Mouse (Mus musculus) neutrophil, adult 5-6 weeks (primary cell): ENCODE data around the gene Fam129b. TPM values are rescaled to one million over a fixed set of nuclear protein-coding genes. Genes with fewer than 3 reads are reported as not detected.
"Not testable (repeated sequence)": the region's sequence is repeated elsewhere in the genome, so short reads cannot be mapped to it uniquely, and the experiment has no call there.

Source experiments
- ATAC-seq: fragments of 151-379, 151-347 bp; 2 replicates; pipeline ENCODE4 v1.8.0; 2017; ENCODE audit warnings: mild to moderate bottlenecking, moderate TSS enrichment; ENCODE audit not compliant: insufficient number of reproducible peaks, poor library complexity, low FRiP score, severe bottlenecking; ENCODE audit errors: extremely low read depth
- total RNA-seq: library from RNA; stranded (forward); fragments of 200-1000 nt; gene quantifications from 2 replicates; pipeline ENCODE4 v1.2.3, GENCODE M21; 2017

Fam129b gene
- total RNA-seq, result 6.1 and 9.7 TPM in 2 replicates

DNA sequence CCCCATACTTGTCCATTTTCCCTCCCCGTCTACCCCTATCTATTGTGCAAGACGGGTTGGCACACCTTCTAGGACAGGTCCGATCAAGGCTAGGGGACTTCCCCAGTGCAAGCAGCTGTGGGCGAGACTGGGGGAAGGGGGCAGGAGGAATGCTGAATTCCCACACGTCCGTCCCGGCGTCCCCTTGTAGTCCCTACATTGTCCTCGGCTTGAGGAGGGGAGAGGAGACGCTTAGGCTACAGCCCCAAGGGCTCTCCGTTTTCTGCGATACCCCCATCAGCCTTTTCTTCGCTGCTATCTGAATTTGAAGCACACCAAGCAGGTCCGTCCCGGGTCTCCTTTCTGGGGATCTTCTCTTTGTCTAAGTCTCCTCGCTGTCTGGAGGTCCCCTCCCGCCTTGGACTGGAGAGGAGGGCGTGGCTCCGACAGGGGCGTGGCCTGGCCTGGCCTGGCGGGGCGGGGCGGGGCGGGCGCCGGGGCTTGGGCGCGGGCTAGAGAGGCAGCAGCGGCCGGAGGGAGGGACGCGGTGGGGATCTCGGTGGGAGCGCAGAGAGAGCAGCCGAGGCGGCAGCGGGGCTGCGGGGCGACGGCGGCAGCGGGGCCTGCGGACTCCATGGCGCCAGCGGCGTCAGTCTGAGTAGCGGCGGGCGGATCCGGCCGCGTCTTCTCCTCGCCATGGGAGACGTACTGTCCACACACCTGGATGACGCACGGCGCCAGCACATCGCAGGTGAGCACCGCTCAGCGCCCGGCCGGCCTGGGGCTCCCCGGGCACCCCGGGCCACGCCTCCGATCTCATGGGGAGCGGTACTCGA is at the start of gene Fam129b:
Gene Fam129b (plus strand): TSS at position 440 of the 815 bp plus-strand sequence.
- peak; percentile 42 for ATAC-seq

DNA sequence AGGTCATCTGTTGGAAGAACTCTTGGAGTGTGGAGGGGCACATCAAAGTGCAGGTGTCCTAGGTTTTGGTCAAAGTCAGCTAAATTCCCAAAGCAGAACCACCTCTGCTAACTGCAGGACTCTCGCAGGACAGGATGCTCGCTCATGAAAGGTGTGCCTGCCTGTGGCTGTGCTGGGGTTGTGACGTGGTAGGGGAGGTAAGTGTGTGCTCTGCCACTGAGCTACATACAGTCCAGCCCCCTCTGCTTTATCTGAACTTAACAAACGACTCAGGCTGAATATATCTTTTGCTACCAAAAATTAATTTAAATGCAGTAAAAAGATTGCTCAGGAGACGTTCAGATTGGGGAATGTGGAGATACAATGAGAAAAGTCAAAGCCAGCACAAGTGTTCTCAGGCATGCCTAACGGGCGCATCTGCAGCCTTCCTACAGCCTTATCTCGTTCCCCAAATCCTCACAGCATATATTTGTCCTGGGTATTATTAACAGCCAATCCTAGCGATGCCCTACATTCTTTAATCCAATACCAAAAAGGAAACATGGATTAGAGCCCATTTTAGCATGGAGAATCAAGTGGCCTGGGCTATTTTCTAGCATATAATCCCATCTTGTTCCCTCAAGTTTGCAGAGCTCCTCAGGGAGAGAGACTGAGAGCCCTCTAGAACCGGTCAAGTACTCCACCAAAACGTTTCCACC is 46.8 kb upstream of the Fam129b start:
- ATAC-seq, result no peak

DNA sequence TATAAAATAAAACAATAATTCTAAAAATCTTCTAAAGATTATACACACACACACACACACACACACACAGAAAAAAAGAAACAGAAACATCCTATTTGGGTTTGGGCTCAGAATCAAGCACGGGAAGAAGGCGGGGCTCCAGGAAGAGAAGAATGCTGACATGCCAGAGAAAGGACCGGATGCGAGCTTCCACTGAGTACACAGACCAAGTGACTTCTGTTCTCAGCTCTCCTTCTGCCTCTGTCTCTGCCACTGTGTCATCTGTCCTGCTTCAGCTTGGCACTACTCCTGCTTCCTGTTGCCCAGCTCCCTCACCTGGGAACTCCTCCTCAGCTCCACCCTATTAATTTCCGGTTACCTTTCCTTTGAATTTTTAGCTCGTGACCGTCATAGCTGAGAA is 41.4 kb upstream of the Fam129b start:
- ATAC-seq, result no peak

DNA sequence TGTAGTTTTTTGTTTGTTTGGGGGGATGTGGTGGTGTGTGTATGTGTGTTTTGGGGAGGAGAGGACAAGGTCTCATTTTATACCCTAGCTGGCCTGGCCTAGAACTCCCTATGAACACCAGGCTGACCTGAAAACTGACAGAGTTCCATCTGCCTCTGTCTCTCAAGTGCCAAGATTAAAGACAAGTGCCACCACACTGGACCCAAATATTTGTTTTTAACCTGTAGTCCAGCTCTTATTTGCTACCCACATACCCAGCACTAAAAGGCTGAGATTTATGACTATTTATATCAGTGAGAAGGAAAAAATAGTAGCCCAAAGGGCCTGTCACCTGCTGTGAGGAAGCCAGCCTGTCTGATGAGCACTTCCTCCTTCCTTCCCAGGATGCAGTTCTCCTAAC is 40.3 kb upstream of the Fam129b start:
- ATAC-seq, result no peak

DNA sequence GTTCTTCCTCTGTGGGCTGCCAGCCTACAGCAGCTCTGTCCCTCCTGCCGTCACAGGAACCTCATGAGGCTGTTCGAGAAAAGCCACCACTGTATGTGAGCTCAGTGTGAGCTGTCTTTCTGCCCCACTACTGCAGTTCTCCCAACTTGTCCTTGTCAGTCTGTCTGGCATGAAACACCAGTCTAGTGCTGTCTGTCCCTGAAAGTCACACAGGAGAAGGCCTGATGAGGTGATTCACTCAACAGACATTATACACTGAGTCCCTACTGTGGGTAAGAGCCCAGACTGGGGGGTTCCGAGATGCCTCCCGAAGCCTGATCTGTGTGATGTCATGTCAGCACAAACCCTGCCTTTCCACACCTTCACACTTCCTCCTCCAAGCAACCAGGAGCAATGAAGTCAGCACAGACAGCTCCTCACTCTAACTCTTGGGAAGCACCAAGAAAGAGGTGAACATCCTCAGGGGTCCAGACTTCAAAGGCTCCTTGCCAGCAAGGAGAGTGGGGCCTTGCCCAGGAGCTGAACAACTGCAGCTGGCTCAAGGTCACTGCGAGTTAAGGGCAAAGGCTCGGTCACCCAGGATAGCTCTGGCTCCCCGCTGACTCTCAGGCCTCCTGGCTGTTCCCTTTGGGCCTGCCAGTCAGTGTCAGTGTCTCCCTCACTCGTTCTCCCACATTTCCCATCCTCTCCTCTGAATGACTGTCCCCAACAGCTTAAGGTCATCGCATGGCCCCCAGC is 37.6 kb upstream of the Fam129b start:
- ATAC-seq, result no peak

DNA sequence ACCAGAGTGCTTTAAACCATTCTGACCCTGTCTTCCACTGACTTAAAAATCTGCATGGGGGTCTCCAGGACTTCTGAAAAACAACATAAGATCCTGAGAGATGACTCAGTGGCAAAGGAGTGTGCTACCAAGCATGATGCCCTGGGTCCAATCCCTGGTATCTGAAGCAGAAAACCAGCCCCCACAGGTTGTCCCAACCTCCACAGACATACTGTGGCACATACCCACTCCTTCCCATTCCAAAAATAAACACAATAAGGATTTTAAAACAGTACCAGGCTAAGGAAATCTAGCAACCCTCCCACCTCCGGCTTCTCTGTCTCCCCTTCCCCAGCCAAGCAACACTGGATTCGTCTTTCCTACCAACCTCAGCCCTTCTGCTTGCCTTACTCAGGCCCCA is 36.7 kb upstream of the Fam129b start:
- no peak for ATAC-seq

DNA sequence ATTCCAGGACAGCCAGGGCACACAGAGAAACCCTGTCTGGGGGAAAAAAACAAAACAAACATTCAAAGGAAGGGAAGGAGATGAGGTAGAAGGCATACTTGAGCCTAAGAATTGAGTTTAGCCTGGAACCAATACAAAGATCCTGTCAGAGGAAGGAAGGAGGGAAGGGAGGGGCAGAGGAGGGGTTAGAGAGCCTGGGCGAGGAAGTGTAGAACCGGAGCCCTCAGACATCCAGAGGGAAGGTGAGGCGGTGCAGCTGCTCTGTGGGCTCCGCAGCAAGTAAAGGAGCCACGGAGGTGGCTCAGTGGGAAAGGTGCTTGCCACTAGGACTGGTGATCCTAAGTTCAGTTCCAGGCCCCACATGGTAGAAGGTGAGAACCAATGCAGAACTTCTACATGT is 34.8 kb upstream of the Fam129b start:
- no peak for ATAC-seq

DNA sequence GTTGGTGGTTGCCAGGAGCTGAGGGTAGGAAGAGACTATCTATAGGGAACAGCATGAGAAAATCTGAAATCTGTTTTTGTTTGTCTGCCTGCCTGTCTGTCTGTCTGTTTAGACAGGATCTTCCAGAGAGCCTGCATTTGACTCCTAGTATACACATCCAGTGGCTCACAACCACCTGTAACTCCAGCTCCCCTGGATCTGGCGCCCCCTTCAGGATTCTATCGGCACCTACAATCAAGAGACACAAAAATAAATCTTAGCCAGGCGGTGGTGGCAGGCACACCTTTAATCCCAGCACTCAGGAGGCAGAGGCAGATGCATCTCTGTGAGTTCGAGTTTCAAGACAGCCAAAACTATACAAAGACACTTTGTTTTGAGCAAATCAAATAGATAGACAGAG is 33.4 kb upstream of the Fam129b start:
- ATAC-seq, result no peak

DNA sequence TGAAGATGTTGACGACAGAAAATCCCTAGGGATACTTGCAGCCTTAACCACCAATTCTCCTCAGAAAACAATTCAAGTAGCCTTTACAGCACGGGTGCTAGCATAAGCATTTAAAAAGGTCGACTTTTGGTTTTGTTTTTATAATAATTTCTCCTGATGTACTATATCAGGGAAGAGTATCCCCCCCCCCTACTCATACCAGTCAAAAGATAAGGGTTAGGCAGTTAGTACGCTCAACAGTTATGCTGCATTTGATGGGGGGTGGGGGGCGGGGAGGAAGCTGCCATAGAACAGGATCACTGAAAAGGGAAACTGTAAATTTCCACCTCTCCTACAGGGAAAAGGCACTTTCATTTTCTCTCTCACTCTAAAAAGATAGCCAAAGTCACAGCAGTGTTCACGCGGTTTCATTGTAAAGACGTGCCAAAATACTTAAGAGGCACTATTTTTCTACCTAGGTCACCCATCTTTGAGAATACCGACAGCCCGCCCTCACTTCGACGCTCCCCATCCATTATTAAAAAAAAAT is 30.3 kb upstream of the Fam129b start:
- ATAC-seq, result no peak

DNA sequence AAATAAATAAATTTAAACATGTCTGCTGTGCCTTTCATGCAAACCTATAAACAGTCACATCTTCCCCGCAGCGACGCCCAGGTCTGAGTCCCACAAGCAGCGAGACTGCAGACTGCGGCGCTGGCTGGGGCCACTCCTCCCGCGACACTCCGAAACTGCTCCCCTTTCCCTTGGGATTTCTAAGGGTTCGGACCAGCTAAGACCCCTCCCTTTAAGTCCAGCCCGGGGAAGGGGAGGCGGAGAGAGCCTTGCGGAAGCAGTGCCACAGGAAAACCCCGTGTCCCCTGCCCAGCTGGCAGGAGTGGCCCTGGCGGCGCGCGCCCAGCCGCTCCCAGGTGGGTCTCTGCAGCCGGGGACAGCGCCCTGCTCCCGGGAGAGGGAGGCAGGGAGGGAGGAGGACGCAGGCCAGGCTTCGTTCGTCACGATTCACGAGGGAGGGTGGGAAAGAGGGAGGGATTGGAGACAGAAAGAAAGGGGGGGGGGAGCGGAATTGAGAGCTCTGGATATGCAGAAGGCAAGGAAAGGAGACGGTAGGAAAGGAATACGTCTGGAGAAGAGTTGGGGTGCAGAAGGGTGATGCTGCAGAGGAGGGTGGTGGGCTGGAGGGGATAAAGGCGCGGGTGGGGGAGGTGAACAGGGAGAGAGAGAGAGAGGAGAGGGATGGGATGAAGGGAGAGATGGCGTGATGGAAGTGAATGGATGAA is 29.7 kb upstream of the Fam129b start:
- ATAC-seq, result no peak

DNA sequence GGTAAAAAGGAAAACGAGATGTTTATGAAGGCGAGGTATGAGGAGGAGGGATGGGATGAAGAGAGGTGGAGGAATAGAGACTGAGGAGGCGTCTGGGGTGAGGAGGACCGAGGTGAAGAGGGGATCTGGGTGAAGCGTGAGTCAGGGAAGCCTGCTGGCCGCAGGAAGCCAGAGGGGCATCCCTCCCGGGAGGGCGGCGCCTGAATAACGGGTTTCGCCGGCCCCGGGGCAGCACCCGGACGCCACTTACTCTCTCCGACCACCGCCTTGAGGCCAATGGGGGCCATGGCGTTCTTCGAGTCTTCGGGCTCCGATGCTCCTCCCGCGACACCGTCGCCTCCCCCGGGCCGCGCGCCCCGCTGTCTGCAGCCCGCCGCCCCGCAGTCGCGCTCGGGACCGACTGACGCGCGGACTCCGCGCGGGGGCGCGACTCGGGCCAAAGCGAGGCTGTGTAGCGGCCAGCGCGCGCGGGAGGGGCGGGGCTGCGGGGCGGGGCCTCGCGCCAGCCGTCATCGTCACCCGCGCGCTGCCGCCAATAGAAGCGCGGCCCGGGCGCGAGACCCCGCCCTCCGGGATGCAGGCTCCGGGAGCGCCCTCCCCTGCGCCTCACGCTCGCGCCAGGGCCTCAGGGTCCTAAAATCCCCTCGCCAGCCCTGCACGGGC is 29.0 kb upstream of the Fam129b start, which contains the start of gene Stxbp1:
Gene Stxbp1 (minus strand): TSS at position 441 of the 663 bp plus-strand sequence.
- peak; percentile 71 for ATAC-seq

DNA sequence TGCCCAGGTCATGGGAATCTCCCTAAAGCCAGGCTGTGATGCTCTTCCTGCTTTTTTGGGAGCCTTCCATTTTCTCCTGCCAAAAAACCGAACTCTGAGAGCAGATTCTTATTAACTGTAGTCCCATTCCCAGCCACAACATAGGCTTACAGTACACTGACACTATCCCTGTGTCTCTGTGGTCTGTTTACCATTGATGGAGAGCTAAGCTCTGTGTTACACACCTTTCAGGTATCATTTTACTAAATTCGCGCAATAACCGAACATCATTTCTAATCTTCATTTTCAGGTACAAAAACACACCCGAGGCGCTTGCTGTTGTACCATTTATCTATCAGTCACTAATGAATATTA is 28.5 kb upstream of the Fam129b start:
- ATAC-seq, result no peak

DNA sequence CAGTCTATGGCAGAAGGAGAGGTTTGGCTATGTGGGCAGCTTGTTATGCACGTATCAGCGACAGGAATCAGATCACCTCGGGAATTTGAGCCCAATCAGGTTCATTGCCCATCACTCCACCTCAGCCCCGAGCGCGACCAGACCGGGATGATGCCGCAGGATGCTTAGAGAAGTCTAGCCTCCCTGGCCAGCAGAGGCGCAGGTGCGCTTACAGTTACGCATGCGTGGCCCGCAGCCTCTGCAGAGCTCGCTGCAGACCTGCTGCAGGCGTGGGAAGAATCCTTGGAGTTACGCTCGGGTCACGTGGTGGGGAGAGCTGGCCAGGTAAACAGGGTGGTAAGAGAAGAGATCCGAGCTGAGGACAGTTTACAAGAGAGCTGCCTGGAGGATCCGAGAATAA is 23.8 kb upstream of the Fam129b start:
- ATAC-seq, result 0 out of 2 replicates have a peak, but pooled peaks have one; percentile 20

DNA sequence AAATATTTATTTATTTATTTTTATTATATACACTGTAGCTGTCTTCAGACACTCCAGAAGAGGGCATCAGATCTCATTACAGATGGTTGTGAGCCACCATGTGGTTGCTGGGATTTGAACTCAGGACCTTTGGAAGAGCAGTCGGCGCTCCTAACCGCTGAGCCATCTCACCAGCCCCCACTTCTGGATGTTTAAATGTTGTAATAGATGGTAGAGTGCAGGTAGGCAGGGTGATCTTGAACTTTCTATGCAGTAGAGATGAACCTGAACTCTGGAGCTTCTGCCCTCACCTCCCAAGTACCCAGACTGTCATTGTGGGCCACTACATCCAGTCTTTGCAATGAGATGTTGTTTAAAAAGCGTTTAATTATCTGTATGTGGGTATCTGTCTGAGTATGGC is 22.2 kb upstream of the Fam129b start:
- ATAC-seq, result not testable (repeated sequence)

DNA sequence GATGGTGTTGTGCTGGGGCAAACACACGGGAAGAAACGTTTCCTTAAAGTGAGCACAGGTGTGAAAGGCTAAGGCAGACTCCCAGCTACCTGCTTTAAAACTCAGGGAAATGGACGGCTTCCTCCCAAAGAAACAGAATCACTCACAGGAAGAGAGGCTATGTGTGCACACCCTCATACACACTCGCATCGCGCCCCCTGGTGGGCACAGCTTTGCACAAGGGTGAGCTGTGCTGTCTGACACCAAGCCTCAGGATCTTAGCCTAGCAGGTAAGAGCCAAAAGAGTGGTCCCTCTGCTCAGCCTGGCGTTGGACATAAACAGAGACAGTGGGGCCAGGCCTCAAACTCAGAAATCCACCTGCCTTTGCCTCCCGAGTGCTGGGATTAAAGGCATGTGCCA is 21.7 kb upstream of the Fam129b start:
- peak; percentile 54 for ATAC-seq

DNA sequence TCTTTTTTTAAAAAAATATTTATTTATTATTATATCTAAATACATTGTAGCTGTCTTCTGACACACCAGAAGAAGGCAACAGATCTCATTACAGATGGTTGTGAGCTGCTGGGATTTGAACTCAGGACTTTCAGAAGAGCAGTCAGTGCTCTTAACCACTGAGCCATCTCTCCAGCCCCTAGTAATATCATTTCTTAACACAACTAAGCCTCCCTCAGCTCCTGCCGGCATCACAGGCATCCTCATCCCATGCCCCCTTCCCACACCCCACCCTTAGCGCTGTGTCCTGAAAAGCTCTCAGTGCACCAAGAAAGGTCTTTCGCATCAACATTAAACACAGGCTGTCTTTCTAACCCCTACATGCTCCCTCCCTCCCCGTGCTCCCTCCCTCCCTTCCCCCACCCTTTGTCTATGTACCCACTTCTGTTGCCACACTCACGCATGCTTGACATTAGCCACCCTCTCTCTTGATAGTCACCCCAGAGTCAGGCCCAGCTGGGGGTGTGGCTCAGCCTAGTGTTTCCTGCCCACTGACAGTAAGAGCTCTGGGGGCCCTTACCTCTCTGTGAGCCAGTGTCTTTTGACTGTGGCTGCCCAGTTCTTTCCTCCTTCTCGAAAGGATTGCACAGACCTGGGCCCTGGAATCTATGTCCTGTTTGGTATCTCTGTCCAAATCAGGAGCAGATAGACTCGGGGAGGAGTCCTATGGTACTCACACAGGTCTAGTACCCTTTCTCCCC is 20.7 kb upstream of the Fam129b start:
- no peak for ATAC-seq

DNA sequence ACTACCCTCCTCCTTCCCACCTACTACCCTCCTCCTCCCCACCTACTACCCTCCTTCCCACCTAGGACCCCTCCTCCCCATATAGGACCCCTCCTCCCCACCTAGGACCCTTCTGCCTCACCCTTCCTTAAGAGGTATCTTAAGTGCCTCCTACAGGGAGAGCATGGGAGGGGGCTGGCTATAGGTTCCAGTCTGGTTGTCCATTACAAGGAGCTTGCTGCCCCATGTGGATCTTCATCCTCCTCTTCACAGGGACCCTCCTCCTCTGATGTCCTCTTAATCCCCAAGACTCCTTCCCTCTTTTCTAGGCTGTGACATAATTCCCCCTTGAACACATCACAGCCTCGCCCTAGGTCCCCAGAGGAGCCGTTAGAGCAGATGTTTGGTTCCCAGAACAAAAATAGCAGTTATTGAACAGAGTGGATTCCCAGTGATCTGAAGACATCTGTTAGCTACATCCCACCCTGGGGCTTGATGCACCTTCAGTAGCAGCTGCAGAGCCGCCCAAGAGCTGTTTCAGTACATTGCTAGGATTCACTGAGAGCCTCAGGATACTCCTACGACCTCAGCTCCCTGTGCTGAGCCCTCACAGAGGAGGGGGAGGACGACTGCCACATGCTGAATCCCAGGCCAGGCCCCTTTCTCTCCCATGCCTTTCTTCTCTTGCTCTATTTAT is 20.0 kb upstream of the Fam129b start:
- no peak for ATAC-seq
